Mouse (Mus musculus) neural tube, embryonic 12.5 days (tissue): ENCODE measurements around the gene Defa22. TPM values are rescaled to one million over a fixed set of nuclear protein-coding genes. Genes with fewer than 3 reads are reported as not detected.
"Not testable (repeated sequence)": the region's sequence is repeated elsewhere in the genome, so short reads cannot be mapped to it uniquely, and the experiment has no call there.

Source experiments
- ATAC-seq: fragments of 200-750 bp; cut with Nextera tagmentation; 2 replicates; pipeline ENCODE4 v1.8.0; 2017; ENCODE audit warnings: low read depth, mild to moderate bottlenecking, moderate TSS enrichment, moderate library complexity; ENCODE audit not compliant: low FRiP score
- H3K27ac ChIP-seq: fragments of 300-500 bp; sonication (generic); 2 replicates; pipeline ENCODE4 v1.5.1; 2016
- H3K27me3 ChIP-seq: fragments of 300-500 bp; sonication (generic); replicated peaks from 2 replicates; pipeline ENCODE4 v1.6.1; 2016; ENCODE audit warnings: mild to moderate bottlenecking
- H3K36me3 ChIP-seq: fragments of 300-500 bp; sonication (generic); 2 replicates; pipeline ENCODE4 v1.6.1; 2016; ENCODE audit warnings: mild to moderate bottlenecking
- H3K4me1 ChIP-seq: fragments of 300-500 bp; sonication (generic); 2 replicates; pipeline ENCODE4 v1.6.1; 2016
- H3K4me2 ChIP-seq: fragments of 300-500 bp; sonication (generic); replicated peaks from 2 replicates; pipeline ENCODE4 v1.6.1; 2016; ENCODE audit warnings: mild to moderate bottlenecking
- H3K4me3 ChIP-seq: fragments of 300-500 bp; sonication (generic); 2 replicates; pipeline ENCODE4 v1.5.1; 2016
- H3K9ac ChIP-seq: fragments of 300-500 bp; sonication (generic); 2 replicates; pipeline ENCODE4 v1.6.1; 2016; ENCODE audit warnings: mild to moderate bottlenecking
- H3K9me3 ChIP-seq: fragments of 300-500 bp; sonication (generic); 2 replicates; pipeline ENCODE4 v1.6.1; 2016; ENCODE audit warnings: mild to moderate bottlenecking
- WGBS: fragments of 180-500 bp; shearing (Covaris S2); methylation state at CpG from one replicate; pipeline ENCODE4 v1.1.7; 2016; 5-methylcytosine and 5-hydroxymethylcytosine counted together
- polyA plus RNA-seq: library from polyadenylated mRNA; unstranded; fragments of >200 nt; fragmentation: Nextera tagmentation; extraction: Ambion mirVana; gene quantifications from 2 replicates; pipeline ENCODE4 v1.2.1, GENCODE M21; 2016

Defa22 gene
- not detected in 2 replicates for polyA plus RNA-seq

GRCm38 (mm10) chr8:21161977-21162376 is at the start of gene Defa22:
Gene Defa22 (plus strand): TSS chr8:21162277.
- not testable (repeated sequence) for H3K9me3 ChIP-seq, ATAC-seq, H3K27me3 ChIP-seq, H3K36me3 ChIP-seq, H3K4me2 ChIP-seq, H3K4me1 ChIP-seq, H3K9ac ChIP-seq, H3K27ac ChIP-seq, H3K4me3 ChIP-seq
- no CpG with 5 or more reads among the region's 1 CpGs for WGBS

GRCm38 (mm10) chr8:21134342-21134741 is 27.7 kb upstream of the Defa22 start, which contains the start of gene Defa30:
Gene Defa30 (plus strand): TSS chr8:21134642.
- not testable (repeated sequence) for H3K36me3 ChIP-seq, H3K4me3 ChIP-seq, H3K27ac ChIP-seq, H3K9me3 ChIP-seq, ATAC-seq, H3K4me1 ChIP-seq, H3K9ac ChIP-seq, H3K27me3 ChIP-seq, H3K4me2 ChIP-seq
- WGBS: 70% methylated on average over 3 of the region's 3 CpGs

GRCm38 (mm10) chr8:21191314-21191713 is 29.2 kb downstream of the Defa22 start, which contains the start of gene Defa31:
Gene Defa31 (plus strand): TSS chr8:21191614.
- H3K36me3 ChIP-seq, H3K9me3 ChIP-seq, H3K4me3 ChIP-seq, H3K27ac ChIP-seq, H3K4me2 ChIP-seq, H3K4me1 ChIP-seq, H3K27me3 ChIP-seq, H3K9ac ChIP-seq, ATAC-seq: not testable (repeated sequence)
- no CpG with 5 or more reads among the region's 1 CpGs for WGBS

GRCm38 (mm10) chr8:21201261-21201660 is 39.2 kb downstream of the Defa22 start, which contains the start of gene Gm15293:
Gene Gm15293 (plus strand): TSS chr8:21201561.
- WGBS: no CpG with 5 or more reads among the region's 1 CpGs
- not testable (repeated sequence) for H3K36me3 ChIP-seq, ATAC-seq, H3K4me1 ChIP-seq, H3K9ac ChIP-seq, H3K4me2 ChIP-seq, H3K27ac ChIP-seq, H3K4me3 ChIP-seq, H3K27me3 ChIP-seq, H3K9me3 ChIP-seq

Other genes starting within 250 kb of the Defa22 start
- gene Gm6040, start 240.2 kb upstream of the Defa22 start, polyA plus RNA-seq: not detected in 2 replicates
- gene AY761185, start 217.6 kb upstream of the Defa22 start, polyA plus RNA-seq: not detected in 2 replicates
- gene Defa21, start 136.7 kb upstream of the Defa22 start, polyA plus RNA-seq: not detected in 2 replicates
- not detected in 2 replicates for gene Defa23, start 107.2 kb upstream of the Defa22 start, polyA plus RNA-seq
- not detected in 2 replicates for gene Defa35, start 97.2 kb upstream of the Defa22 start, polyA plus RNA-seq
- not detected in 2 replicates for gene Defa25, start 77.8 kb upstream of the Defa22 start, polyA plus RNA-seq
- not detected in 2 replicates for gene Gm14851, start 66.2 kb upstream of the Defa22 start, polyA plus RNA-seq
- not detected in 2 replicates for gene Defa30, start 27.6 kb upstream of the Defa22 start, polyA plus RNA-seq
- not detected in 2 replicates for gene Defa31, start 29.3 kb downstream of the Defa22 start, polyA plus RNA-seq
- gene Gm15293, start 39.3 kb downstream of the Defa22 start, polyA plus RNA-seq: not detected in 2 replicates
- gene Gm15292, start 87.5 kb downstream of the Defa22 start, polyA plus RNA-seq: not detected in 2 replicates
- not detected in 2 replicates for gene Defa27, start 153.3 kb downstream of the Defa22 start, polyA plus RNA-seq
- gene Defa29, start 164.7 kb downstream of the Defa22 start, polyA plus RNA-seq: not detected in 2 replicates
- not detected in 2 replicates for gene Defa2, start 216.2 kb downstream of the Defa22 start, polyA plus RNA-seq
- gene Defa33, start 229.5 kb downstream of the Defa22 start, polyA plus RNA-seq: not detected in 2 replicates